Mouse (Mus musculus): ENCODE measurements around the gene Tenm2. TPM values are rescaled to one million over a fixed set of nuclear protein-coding genes. Genes with fewer than 3 reads are reported as not detected.

Tenm2 gene
- polyA plus RNA-seq, 1 experiment from 2014 or later: 18.3 TPM

GRCm38 (mm10) chr11:36958102-36958501, 277.7 kb downstream of the Tenm2 start:
- Histone ChIP-seq H3K9me3 (no peaks in the 10 kb centered on the region), H3K4me2 (replicated peaks) (no peak overlapping the region), H3K27me3 (no peaks in the 10 kb centered on the region), H3K27ac (replicated peaks) (no peak overlapping the region), H3K4me3 (no peak overlapping the region), H3K4me1 (no peaks in the 10 kb centered on the region), H3K36me3 (no peaks in the 10 kb centered on the region), H3K9ac (replicated peaks) (no peak overlapping the region)
- 79% methylated on average over 5 of the region's 5 CpGs for WGBS
- no peak for ATAC-seq (ENCODE audit: low FRiP score, low read depth)

- no peak overlapping the region for H3K27ac ChIP-seq (replicated peaks)
- no peak for ATAC-seq (ENCODE audit: low FRiP score, low read depth)
- peaks cover 6% of the 10 kb centered on the region; the same call in 1 of the 2 replicates for H3K4me1 ChIP-seq
- H3K27me3 ChIP-seq: no peaks in the 10 kb centered on the region
- H3K9me3 ChIP-seq: no peaks in the 10 kb centered on the region
- H3K4me3 ChIP-seq: no peak overlapping the region
- no peak overlapping the region for H3K4me2 ChIP-seq (replicated peaks)
- no peaks in the 10 kb centered on the region for H3K36me3 ChIP-seq
- 83% methylated on average over 6 of the region's 6 CpGs for WGBS
- H3K9ac ChIP-seq (replicated peaks): no peak overlapping the region
Observed at GRCm38 (mm10) chr11:36941429-36941828, 294.3 kb downstream of the Tenm2 start.

GRCm38 (mm10) chr11:36940557-36941110, 295.1 kb downstream of the Tenm2 start:
- H3K27ac ChIP-seq (replicated peaks): no peak overlapping the region
- H3K9me3 ChIP-seq: no peaks in the 10 kb centered on the region
- H3K4me3 ChIP-seq: no peak overlapping the region
- no peaks in the 10 kb centered on the region for H3K36me3 ChIP-seq
- H3K4me1 ChIP-seq: peaks cover 6% of the 10 kb centered on the region; the same call in 1 of the 2 replicates
- no peaks in the 10 kb centered on the region for H3K27me3 ChIP-seq
- WGBS: 26% methylated on average over 7 of the region's 7 CpGs
- ATAC-seq (ENCODE audit: low FRiP score, low read depth): no peak
- no peak overlapping the region for H3K4me2 ChIP-seq (replicated peaks)
- no peak overlapping the region for H3K9ac ChIP-seq (replicated peaks)

GRCm38 (mm10) chr11:36929817-36930216, 305.9 kb downstream of the Tenm2 start:
- no peak for ATAC-seq (ENCODE audit: low FRiP score, low read depth)
- H3K27me3 ChIP-seq: no peaks in the 10 kb centered on the region
- no peak overlapping the region for H3K9ac ChIP-seq (replicated peaks)
- H3K4me1 ChIP-seq: no peaks in the 10 kb centered on the region
- WGBS: 71% methylated on average over 5 of the region's 5 CpGs
- H3K27ac ChIP-seq (replicated peaks): no peak overlapping the region
- no peak overlapping the region for H3K4me2 ChIP-seq (replicated peaks)
- no peak overlapping the region for H3K4me3 ChIP-seq
- no peaks in the 10 kb centered on the region for H3K36me3 ChIP-seq
- no peaks in the 10 kb centered on the region for H3K9me3 ChIP-seq

- Histone ChIP-seq H3K9ac (replicated peaks) (no peak overlapping the region), H3K27ac (replicated peaks) (no peak overlapping the region), H3K9me3 (no peaks in the 10 kb centered on the region), H3K27me3 (no peaks in the 10 kb centered on the region), H3K4me1 (no peaks in the 10 kb centered on the region), H3K36me3 (no peaks in the 10 kb centered on the region), H3K4me3 (no peak overlapping the region), H3K4me2 (replicated peaks) (no peak overlapping the region)
- 78% methylated on average over 9 of the region's 9 CpGs for WGBS
- no peak for ATAC-seq (ENCODE audit: low FRiP score, low read depth)
Observed at GRCm38 (mm10) chr11:36926705-36927406, 308.9 kb downstream of the Tenm2 start.

- 87% methylated on average over 6 of the region's 6 CpGs for WGBS
- no peak overlapping the region for H3K9ac ChIP-seq (replicated peaks)
- no peaks in the 10 kb centered on the region for H3K9me3 ChIP-seq
Observed at GRCm38 (mm10) chr11:36919301-36919700, 316.5 kb downstream of the Tenm2 start.

GRCm38 (mm10) chr11:36911406-36911805, 324.4 kb downstream of the Tenm2 start:
- Histone ChIP-seq H3K9ac (replicated peaks) (no peak overlapping the region), H3K4me1 (no peaks in the 10 kb centered on the region), H3K9me3 (no peaks in the 10 kb centered on the region), H3K27ac (replicated peaks) (no peak overlapping the region), H3K4me2 (replicated peaks) (no peak overlapping the region), H3K27me3 (no peaks in the 10 kb centered on the region), H3K4me3 (no peak overlapping the region), H3K36me3 (no peaks in the 10 kb centered on the region)
- ATAC-seq (ENCODE audit: low FRiP score, low read depth): no peak
- 78% methylated on average over 4 of the region's 4 CpGs for WGBS

More at GRCm38 (mm10) chr11:36919301-36919700, 316.5 kb downstream of the Tenm2 start:
- no peak overlapping the region for H3K4me3 ChIP-seq
- H3K36me3 ChIP-seq: no peaks in the 10 kb centered on the region
- ATAC-seq (ENCODE audit: low FRiP score, low read depth): no peak
- no peaks in the 10 kb centered on the region for H3K27me3 ChIP-seq
- no peak overlapping the region for H3K27ac ChIP-seq (replicated peaks)
- H3K4me2 ChIP-seq (replicated peaks): no peak overlapping the region
- H3K4me1 ChIP-seq: no peaks in the 10 kb centered on the region

GRCm38 (mm10) chr11:36909036-36909435, 326.7 kb downstream of the Tenm2 start:
- ATAC-seq (ENCODE audit: low FRiP score, low read depth): no peak
- Histone ChIP-seq H3K4me1 (no peaks in the 10 kb centered on the region), H3K4me2 (replicated peaks) (no peak overlapping the region), H3K27ac (replicated peaks) (no peak overlapping the region), H3K9me3 (no peaks in the 10 kb centered on the region), H3K4me3 (no peak overlapping the region), H3K36me3 (no peaks in the 10 kb centered on the region), H3K27me3 (no peaks in the 10 kb centered on the region), H3K9ac (replicated peaks) (no peak overlapping the region)
- 85% methylated on average over 1 of the region's 1 CpGs for WGBS

GRCm38 (mm10) chr11:36902302-36902701, 333.5 kb downstream of the Tenm2 start:
- 5% methylated on average over 2 of the region's 2 CpGs for WGBS
- H3K27ac ChIP-seq (replicated peaks): no peak overlapping the region
- peak; percentile 62 for ATAC-seq (ENCODE audit: low FRiP score, low read depth)

GRCm38 (mm10) chr11:36893061-36893460, 342.7 kb downstream of the Tenm2 start:
- no peaks in the 10 kb centered on the region for H3K27me3 ChIP-seq
- H3K4me3 ChIP-seq: no peak overlapping the region
- H3K36me3 ChIP-seq: no peaks in the 10 kb centered on the region
- H3K4me1 ChIP-seq: no peaks in the 10 kb centered on the region; the same call in 1 of the 2 replicates
- no peak overlapping the region for H3K27ac ChIP-seq (replicated peaks)
- H3K4me2 ChIP-seq (replicated peaks): no peak overlapping the region
- no peaks in the 10 kb centered on the region for H3K9me3 ChIP-seq
- ATAC-seq (ENCODE audit: low FRiP score, low read depth): no peak
- 85% methylated on average over 3 of the region's 3 CpGs for WGBS
- no peak overlapping the region for H3K9ac ChIP-seq (replicated peaks)

More at GRCm38 (mm10) chr11:36902302-36902701, 333.5 kb downstream of the Tenm2 start:
- no peak overlapping the region for H3K4me3 ChIP-seq
- no peaks in the 10 kb centered on the region for H3K27me3 ChIP-seq
- H3K36me3 ChIP-seq: no peaks in the 10 kb centered on the region
- peaks cover 6% of the 10 kb centered on the region for H3K4me1 ChIP-seq
- no peak overlapping the region for H3K4me2 ChIP-seq (replicated peaks)
- no peak overlapping the region for H3K9ac ChIP-seq (replicated peaks)
- 0 out of 2 replicates have a peak, but pooled peaks cover 6% of the 10 kb centered on the region for H3K9me3 ChIP-seq

- ATAC-seq (ENCODE audit: low FRiP score, low read depth): peak; percentile 41; the same call in 1 of the 2 replicates
- WGBS: 34% methylated on average over 3 of the region's 3 CpGs
Observed at GRCm38 (mm10) chr11:36891106-36891505, 344.7 kb downstream of the Tenm2 start.

GRCm38 (mm10) chr11:36887490-36887889, 348.3 kb downstream of the Tenm2 start:
- 26% methylated on average over 7 of the region's 7 CpGs for WGBS

More at GRCm38 (mm10) chr11:36891106-36891505, 344.7 kb downstream of the Tenm2 start:
- Histone ChIP-seq H3K4me1 (no peaks in the 10 kb centered on the region; the same call in 1 of the 2 replicates), H3K4me3 (no peak overlapping the region), H3K9ac (replicated peaks) (no peak overlapping the region), H3K27me3 (no peaks in the 10 kb centered on the region), H3K27ac (replicated peaks) (no peak overlapping the region), H3K9me3 (no peaks in the 10 kb centered on the region), H3K4me2 (replicated peaks) (no peak overlapping the region), H3K36me3 (no peaks in the 10 kb centered on the region)

More at GRCm38 (mm10) chr11:36887490-36887889, 348.3 kb downstream of the Tenm2 start:
- Histone ChIP-seq H3K4me3 (no peak overlapping the region), H3K27ac (replicated peaks) (no peak overlapping the region), H3K4me2 (replicated peaks) (no peak overlapping the region), H3K27me3 (no peaks in the 10 kb centered on the region), H3K36me3 (no peaks in the 10 kb centered on the region), H3K9me3 (no peaks in the 10 kb centered on the region), H3K9ac (replicated peaks) (no peak overlapping the region), H3K4me1 (peaks cover 6% of the 10 kb centered on the region; the same call in 1 of the 2 replicates)
- peak; percentile 80 for ATAC-seq (ENCODE audit: low FRiP score, low read depth)
